Mouse (Mus musculus): Measurements from ENCODE around the gene Ugt2a1. TPM values are rescaled to one million over a fixed set of nuclear protein-coding genes. Genes with fewer than 3 reads are reported as not detected.
"Not testable (repeated sequence)": the region's sequence is repeated elsewhere in the genome, so short reads cannot be mapped to it uniquely, and the experiment has no call there.

Ugt2a1 gene
- not detected in 2 replicates for polyA plus RNA-seq (2014; fragmentation: Nextera tagmentation; extraction: Ambion mirVana)

- Histone ChIP-seq H3K9me3 (ENCODE audit: control insufficient read depth, low read length) (no peaks in the 10 kb centered on the region), H3K9ac (ENCODE audit: low read length) (no peak within 1 kb of the TSS), H3K27ac (ENCODE audit: low read depth) (no peak within 1 kb of the TSS), H3K4me2 (ENCODE audit: low read length) (no peak within 1 kb of the TSS), H3K4me1 (replicated peaks; ENCODE audit: control insufficient read depth, insufficient read depth, low read length) (no peaks in the 10 kb centered on the region), H3K36me3 (ENCODE audit: control insufficient read depth, insufficient read depth, low read length) (no peaks in the 10 kb centered on the region), H3K4me3 (ENCODE audit: low read depth, low read length) (no peak within 1 kb of the TSS), H3K27me3 (replicated peaks; ENCODE audit: control insufficient read depth, insufficient read depth, low read length) (no peaks in the 10 kb centered on the region)
- 77% methylated on average over 1 of the region's 1 CpGs for WGBS
- no peak for DNase-seq (ENCODE audit: low spot score)
- no peak for ATAC-seq (replicated peaks; ENCODE audit: low FRiP score, low TSS enrichment, low read depth)
These were observed at the start of gene Ugt2a1 for GRCm38 (mm10) chr5:87490771-87491170. Gene Ugt2a1 (minus strand): TSS chr5:87490871.

- Histone ChIP-seq H3K4me1 (replicated peaks; ENCODE audit: control insufficient read depth, insufficient read depth, low read length) (no peaks in the 10 kb centered on the region), H3K9me3 (ENCODE audit: control insufficient read depth, low read length) (no peaks in the 10 kb centered on the region), H3K36me3 (ENCODE audit: control insufficient read depth, insufficient read depth, low read length) (no peaks in the 10 kb centered on the region), H3K4me2 (ENCODE audit: low read length) (no peak within 1 kb of the TSS), H3K27ac (ENCODE audit: low read depth) (no peak within 1 kb of the TSS), H3K4me3 (ENCODE audit: low read depth, low read length) (no peak within 1 kb of the TSS), H3K9ac (ENCODE audit: low read length) (no peak within 1 kb of the TSS), H3K27me3 (replicated peaks; ENCODE audit: control insufficient read depth, insufficient read depth, low read length) (no peaks in the 10 kb centered on the region)
- ATAC-seq (replicated peaks; ENCODE audit: low FRiP score, low TSS enrichment, low read depth) (no peak), DNase-seq (ENCODE audit: low spot score) (no peak)
- WGBS = 92% methylated on average over 2 of the region's 2 CpGs
These were observed 47.4 kb upstream of the Ugt2a1 start, which contains the start of gene Sult1b1 for GRCm38 (mm10) chr5:87538111-87538510. Gene Sult1b1 (minus strand): TSS chr5:87538195.

GRCm38 (mm10) chr5:87535994-87536644 is 45.4 kb upstream of the Ugt2a1 start:
- no peaks in the 10 kb centered on the region for H3K9me3 ChIP-seq (ENCODE audit: control insufficient read depth, low read length)
- peak; percentile 97 for ATAC-seq (replicated peaks; ENCODE audit: low FRiP score, low TSS enrichment, low read depth)
- no peak overlapping the region for H3K9ac ChIP-seq (ENCODE audit: low read length)
- H3K27me3 ChIP-seq (replicated peaks; ENCODE audit: control insufficient read depth, insufficient read depth, low read length) = no peaks in the 10 kb centered on the region
- no peaks in the 10 kb centered on the region for H3K4me1 ChIP-seq (replicated peaks; ENCODE audit: control insufficient read depth, insufficient read depth, low read length)
- 62% methylated on average over 4 of the region's 4 CpGs for WGBS
- H3K27ac ChIP-seq (ENCODE audit: low read depth) = peak overlapping the region; percentile 51
- H3K36me3 ChIP-seq (ENCODE audit: control insufficient read depth, insufficient read depth, low read length) = no peaks in the 10 kb centered on the region
- no peak for DNase-seq (ENCODE audit: low spot score)
- H3K4me2 ChIP-seq (ENCODE audit: low read length) = no peak overlapping the region
- no peak overlapping the region for H3K4me3 ChIP-seq (ENCODE audit: low read depth, low read length)

GRCm38 (mm10) chr5:87532288-87532687 is 41.6 kb upstream of the Ugt2a1 start:
- H3K9ac ChIP-seq (ENCODE audit: low read length) = no peak overlapping the region
- H3K4me2 ChIP-seq (ENCODE audit: low read length) = no peak overlapping the region
- no peaks in the 10 kb centered on the region for H3K36me3 ChIP-seq (ENCODE audit: control insufficient read depth, insufficient read depth, low read length)
- H3K9me3 ChIP-seq (ENCODE audit: control insufficient read depth, low read length) = no peaks in the 10 kb centered on the region
- H3K27me3 ChIP-seq (replicated peaks; ENCODE audit: control insufficient read depth, insufficient read depth, low read length) = no peaks in the 10 kb centered on the region
- ATAC-seq (replicated peaks; ENCODE audit: low FRiP score, low TSS enrichment, low read depth) (peak; percentile 83), DNase-seq (ENCODE audit: low spot score) (no peak)
- 58% methylated on average over 2 of the region's 2 CpGs for WGBS
- no peaks in the 10 kb centered on the region for H3K4me1 ChIP-seq (replicated peaks; ENCODE audit: control insufficient read depth, insufficient read depth, low read length)
- no peak overlapping the region for H3K27ac ChIP-seq (ENCODE audit: low read depth)
- no peak overlapping the region for H3K4me3 ChIP-seq (ENCODE audit: low read depth, low read length)

- not testable (repeated sequence) for ATAC-seq (replicated peaks; ENCODE audit: low FRiP score, low TSS enrichment, low read depth); H3K27me3 ChIP-seq (replicated peaks; ENCODE audit: control insufficient read depth, insufficient read depth, low read length); H3K27ac ChIP-seq (ENCODE audit: low read depth)
These were observed 32.9 kb upstream of the Ugt2a1 start for GRCm38 (mm10) chr5:87523561-87523960.

GRCm38 (mm10) chr5:87505776-87506458 is 15.2 kb upstream of the Ugt2a1 start:
- Histone ChIP-seq H3K9me3 (ENCODE audit: control insufficient read depth, low read length) (no peaks in the 10 kb centered on the region), H3K27ac (ENCODE audit: low read depth) (no peak overlapping the region), H3K4me2 (ENCODE audit: low read length) (no peak overlapping the region), H3K4me1 (replicated peaks; ENCODE audit: control insufficient read depth, insufficient read depth, low read length) (no peaks in the 10 kb centered on the region), H3K36me3 (ENCODE audit: control insufficient read depth, insufficient read depth, low read length) (no peaks in the 10 kb centered on the region), H3K27me3 (replicated peaks; ENCODE audit: control insufficient read depth, insufficient read depth, low read length) (no peaks in the 10 kb centered on the region), H3K4me3 (ENCODE audit: low read depth, low read length) (no peak overlapping the region), H3K9ac (ENCODE audit: low read length) (no peak overlapping the region)
- DNase-seq (ENCODE audit: low spot score) (no peak), ATAC-seq (replicated peaks; ENCODE audit: low FRiP score, low TSS enrichment, low read depth) (no peak)
- 70% methylated on average over 4 of the region's 4 CpGs for WGBS

More at GRCm38 (mm10) chr5:87523561-87523960, 32.9 kb upstream of the Ugt2a1 start:
- H3K9ac ChIP-seq (ENCODE audit: low read length); H3K4me2 ChIP-seq (ENCODE audit: low read length); H3K4me3 ChIP-seq (ENCODE audit: low read depth, low read length); H3K9me3 ChIP-seq (ENCODE audit: control insufficient read depth, low read length); H3K4me1 ChIP-seq (replicated peaks; ENCODE audit: control insufficient read depth, insufficient read depth, low read length); DNase-seq (ENCODE audit: low spot score); H3K36me3 ChIP-seq (ENCODE audit: control insufficient read depth, insufficient read depth, low read length): not testable (repeated sequence)
- WGBS = 90% methylated on average over 2 of the region's 2 CpGs

GRCm38 (mm10) chr5:87502687-87503086 is 12.0 kb upstream of the Ugt2a1 start:
- no peak overlapping the region for H3K4me3 ChIP-seq (ENCODE audit: low read depth, low read length)
- WGBS = 91% methylated on average over 1 of the region's 1 CpGs
- H3K4me2 ChIP-seq (ENCODE audit: low read length) = no peak overlapping the region
- no peak overlapping the region for H3K27ac ChIP-seq (ENCODE audit: low read depth)
- H3K4me1 ChIP-seq (replicated peaks; ENCODE audit: control insufficient read depth, insufficient read depth, low read length) = no peaks in the 10 kb centered on the region
- no peaks in the 10 kb centered on the region for H3K36me3 ChIP-seq (ENCODE audit: control insufficient read depth, insufficient read depth, low read length)
- DNase-seq (ENCODE audit: low spot score) (no peak), ATAC-seq (replicated peaks; ENCODE audit: low FRiP score, low TSS enrichment, low read depth) (no peak)
- no peaks in the 10 kb centered on the region for H3K9me3 ChIP-seq (ENCODE audit: control insufficient read depth, low read length)
- no peaks in the 10 kb centered on the region for H3K27me3 ChIP-seq (replicated peaks; ENCODE audit: control insufficient read depth, insufficient read depth, low read length)
- no peak overlapping the region for H3K9ac ChIP-seq (ENCODE audit: low read length)

GRCm38 (mm10) chr5:87499341-87499740 is 8.7 kb upstream of the Ugt2a1 start:
- H3K9me3 ChIP-seq (ENCODE audit: control insufficient read depth, low read length) = no peaks in the 10 kb centered on the region
- no peak overlapping the region for H3K9ac ChIP-seq (ENCODE audit: low read length)
- no peaks in the 10 kb centered on the region for H3K36me3 ChIP-seq (ENCODE audit: control insufficient read depth, insufficient read depth, low read length)
- no peak for DNase-seq (ENCODE audit: low spot score)
- no peak for ATAC-seq (replicated peaks; ENCODE audit: low FRiP score, low TSS enrichment, low read depth)
- no peaks in the 10 kb centered on the region for H3K4me1 ChIP-seq (replicated peaks; ENCODE audit: control insufficient read depth, insufficient read depth, low read length)
- no peak overlapping the region for H3K4me3 ChIP-seq (ENCODE audit: low read depth, low read length)
- H3K4me2 ChIP-seq (ENCODE audit: low read length) = no peak overlapping the region
- no peak overlapping the region for H3K27ac ChIP-seq (ENCODE audit: low read depth)
- H3K27me3 ChIP-seq (replicated peaks; ENCODE audit: control insufficient read depth, insufficient read depth, low read length) = no peaks in the 10 kb centered on the region

GRCm38 (mm10) chr5:87498936-87499335 is 8.3 kb upstream of the Ugt2a1 start:
- no peak overlapping the region for H3K27ac ChIP-seq (ENCODE audit: low read depth)
- H3K4me3 ChIP-seq (ENCODE audit: low read depth, low read length) = no peak overlapping the region
- no peak overlapping the region for H3K9ac ChIP-seq (ENCODE audit: low read length)
- H3K9me3 ChIP-seq (ENCODE audit: control insufficient read depth, low read length) = no peaks in the 10 kb centered on the region
- H3K27me3 ChIP-seq (replicated peaks; ENCODE audit: control insufficient read depth, insufficient read depth, low read length) = no peaks in the 10 kb centered on the region
- DNase-seq (ENCODE audit: low spot score) = no peak
- ATAC-seq (replicated peaks; ENCODE audit: low FRiP score, low TSS enrichment, low read depth) = no peak
- no peak overlapping the region for H3K4me2 ChIP-seq (ENCODE audit: low read length)
- no peaks in the 10 kb centered on the region for H3K36me3 ChIP-seq (ENCODE audit: control insufficient read depth, insufficient read depth, low read length)
- no peaks in the 10 kb centered on the region for H3K4me1 ChIP-seq (replicated peaks; ENCODE audit: control insufficient read depth, insufficient read depth, low read length)
